In the genomic region with DNA sequence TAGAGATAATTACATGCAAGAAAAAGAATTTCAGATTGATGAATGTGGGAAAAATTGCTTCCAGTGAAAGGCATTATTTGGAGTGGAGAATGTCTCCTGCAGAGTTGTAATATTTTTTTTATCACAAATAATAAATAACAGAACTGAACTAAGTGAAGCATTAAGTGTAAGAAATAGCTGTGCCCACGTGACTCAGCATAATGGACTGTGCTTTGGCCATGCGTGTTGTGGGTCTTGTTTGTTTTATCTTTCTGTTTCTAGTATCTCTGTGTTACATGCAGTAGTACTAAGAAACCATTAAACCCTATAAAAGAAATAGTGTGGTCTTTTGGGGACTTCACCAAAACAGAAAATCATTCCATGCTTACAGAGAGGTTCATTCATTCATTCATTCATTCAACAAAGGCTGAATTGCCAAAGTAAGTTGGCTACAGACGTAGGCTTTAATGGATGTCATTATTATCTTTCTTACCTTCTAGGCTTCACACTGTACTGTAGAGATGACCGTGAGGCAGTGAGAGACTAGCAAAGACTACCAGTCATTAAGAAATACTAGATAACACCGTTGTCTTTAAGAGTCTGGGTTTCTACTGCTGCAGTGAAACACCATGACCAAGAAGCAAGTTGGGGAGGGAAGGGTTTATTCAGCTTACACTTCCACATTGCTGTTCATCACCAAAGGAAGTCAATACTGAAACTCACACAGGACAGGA, we compare ENCODE assay signal across 14 mouse cellular contexts.
"Had no signal": no experiment of that assay in that cellular context is flagged by ENCODE, and none has a peak within 500 bp of the region (broad histone marks: within the 10 kb centered on the region; RNA-seq: fewer than 3 reads in every experiment).

No protein-coding gene starts in this region.

- H3K9ac ChIP-seq: kidney, embryonic 15.5 days; neural tube, embryonic 13.5 days; stomach, embryonic 15.5 days had no signal

- H3K4me3 ChIP-seq: kidney, embryonic 15.5 days; left cerebral cortex, adult 2 months; limb, embryonic 10.5 days; midbrain, embryonic 10.5 days; neural tube, embryonic 13.5 days; stomach, embryonic 15.5 days had no signal

- H3K9me3 ChIP-seq: kidney, embryonic 15.5 days; limb, embryonic 10.5 days; midbrain, embryonic 10.5 days; neural tube, embryonic 13.5 days; stomach, embryonic 15.5 days had no signal

- H3K36me3 ChIP-seq: kidney, embryonic 15.5 days; limb, embryonic 10.5 days; neural tube, embryonic 13.5 days; stomach, embryonic 15.5 days had no signal

- H3K4me1 ChIP-seq: stomach, embryonic 15.5 days had no signal

- H3K27ac ChIP-seq: kidney, embryonic 15.5 days; left cerebral cortex, adult 2 months; limb, embryonic 10.5 days; midbrain, embryonic 10.5 days; neural tube, embryonic 13.5 days; stomach, embryonic 15.5 days had no signal

- ATAC-seq: intestine, embryonic 16.5 days had no signal

- H3K27me3 ChIP-seq: kidney, embryonic 15.5 days; neural tube, embryonic 13.5 days; stomach, embryonic 15.5 days had no signal

- DNase-seq: kidney, adult 2 months; kidney, postnatal 14 days; lung, adult 2 months; lung, postnatal 14 days; midbrain, embryonic 14.5 days; retina, postnatal 1 day; thymus, postnatal 36 days had no signal

- H3K4me2 ChIP-seq: kidney, embryonic 15.5 days; neural tube, embryonic 13.5 days; stomach, embryonic 15.5 days had no signal
